In the genomic region with DNA sequence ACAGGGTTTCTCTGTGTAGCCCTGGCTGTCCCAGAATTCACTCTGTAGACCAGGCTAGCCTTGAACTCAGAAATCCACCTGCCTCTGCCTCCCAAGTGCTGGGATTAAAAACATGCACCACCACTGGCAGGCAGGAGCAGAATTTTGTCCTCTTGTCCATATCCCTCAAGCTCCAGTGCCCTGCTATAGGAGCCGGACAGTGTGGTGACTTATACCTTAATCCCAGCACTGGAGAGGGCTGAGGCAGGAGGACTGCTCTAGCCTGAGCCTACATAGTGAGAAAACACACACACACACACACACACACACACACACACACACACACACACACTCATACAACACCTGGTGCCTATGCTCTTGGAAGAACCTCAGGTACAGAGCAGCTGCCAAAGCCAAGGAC, we compare ENCODE assay signal across 2 mouse cellular contexts. TPM values are rescaled to one million over a fixed set of nuclear protein-coding genes. Genes with fewer than 3 reads are reported as not detected.
"Had no signal": no experiment of that assay in that cellular context is flagged by ENCODE, and none has a peak within 500 bp of the region (broad histone marks: within the 10 kb centered on the region; RNA-seq: fewer than 3 reads in every experiment).

No protein-coding gene starts in this region.

RNA-seq across cellular contexts. Expression of gene Ttc25, which starts 37.0 kb away (rescaled TPM):
- total RNA-seq: hematopoietic stem cell, adult 5-6 weeks had no signal
- polyA plus RNA-seq: large intestine, adult 2 months had no signal
